Mouse (Mus musculus): ENCODE measurements around the gene Ttyh2. TPM values are rescaled to one million over a fixed set of nuclear protein-coding genes. Genes with fewer than 3 reads are reported as not detected.

Ttyh2 gene
- 100 to 1,000 TPM in 1 of 2 experiments, 10 to 100 TPM in 1; 70.3 to 115 TPM for total RNA-seq (2021)
- 135 and 182 TPM in 2 replicates for polyA plus RNA-seq (2012; rRNA removed)
- long read RNA-seq, transcript Ttyh2-201 (14 exons, 3,486 nt) = major isoform, 10 of 41 reads
- long read RNA-seq, partial matches to known transcripts = 30 of 41 reads
- long read RNA-seq, other reads (novel, unspliced or antisense) = 1 of 41 reads

DNA sequence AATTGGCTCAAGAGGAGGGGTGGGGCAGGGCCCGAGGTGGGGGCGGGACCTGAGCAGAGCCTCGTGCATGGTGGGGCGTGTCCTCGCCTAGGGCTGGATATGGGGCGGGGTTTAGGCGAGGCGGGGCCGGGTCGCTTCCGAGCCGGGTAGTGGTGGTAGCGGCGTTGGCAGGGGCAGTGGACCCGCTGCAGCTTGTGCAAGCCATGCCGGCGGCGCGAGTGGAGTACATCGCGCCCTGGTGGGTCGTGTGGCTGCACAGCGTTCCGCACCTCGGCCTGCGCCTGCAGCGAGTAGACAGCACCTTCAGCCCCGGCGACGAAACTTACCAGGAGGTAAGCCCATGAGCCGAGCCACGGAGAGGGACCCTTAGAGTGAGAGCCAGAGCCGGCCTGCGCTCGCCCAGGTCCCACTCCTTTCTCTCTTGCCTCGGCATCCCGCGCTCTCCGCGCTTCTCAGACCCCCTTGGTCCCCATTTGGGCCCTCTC lies at the start of gene Ttyh2:
Ttyh2 (plus strand) TSS at position 91 of the 485 bp plus-strand sequence.
- DNase-seq = peak; percentile 96

DNA sequence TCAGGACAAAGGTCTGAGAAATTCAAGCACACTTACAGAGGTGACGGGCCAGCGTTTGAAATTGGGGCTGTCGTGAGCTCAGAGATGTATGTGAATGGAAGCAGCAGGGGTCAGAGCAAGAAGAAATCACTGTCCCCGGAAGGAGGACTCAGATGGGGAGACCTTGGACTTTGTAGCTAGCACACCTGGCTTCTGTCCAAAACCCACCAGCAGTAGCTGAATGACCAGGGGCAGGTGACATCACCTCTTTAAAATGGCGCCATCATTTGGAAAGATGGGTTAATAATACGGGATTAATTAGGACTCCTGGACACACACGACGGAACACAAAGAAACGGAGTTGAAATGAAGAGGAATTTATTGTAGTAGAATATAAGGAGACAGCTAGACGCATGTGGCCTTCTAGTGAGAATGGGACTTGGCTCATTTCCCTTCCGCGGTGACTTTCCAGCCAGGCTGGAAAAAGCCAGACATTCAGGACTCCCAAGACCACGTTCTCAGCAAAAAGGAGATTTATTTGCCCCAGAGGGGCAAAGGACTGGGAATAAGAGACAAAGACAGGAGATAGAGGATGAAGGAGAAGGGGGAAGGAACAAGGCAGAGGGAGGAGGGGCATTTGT lies 49.0 kb upstream of the Ttyh2 start:
- DNase-seq = peak; percentile 71

DNA sequence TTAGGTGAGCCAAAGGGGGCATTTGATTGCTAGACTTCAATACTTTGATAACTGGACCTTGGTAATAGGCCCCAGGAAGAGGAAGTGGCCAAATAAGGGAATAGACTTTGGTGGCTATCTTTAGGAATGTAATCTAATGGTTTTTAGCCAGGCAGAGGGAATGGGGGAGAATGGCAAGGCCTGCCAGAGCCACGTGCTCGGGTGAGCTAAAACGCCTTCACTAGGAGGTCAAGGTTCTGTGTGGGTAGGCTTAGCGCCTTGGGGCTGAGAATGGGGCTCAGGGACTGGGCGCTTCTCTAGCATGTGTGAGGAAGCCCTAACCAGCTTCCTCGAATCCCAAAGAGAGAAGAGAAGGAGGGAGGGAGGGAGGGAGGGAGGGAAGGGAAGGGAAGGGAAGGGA lies 48.2 kb upstream of the Ttyh2 start:
- DNase-seq = peak; percentile 69

DNA sequence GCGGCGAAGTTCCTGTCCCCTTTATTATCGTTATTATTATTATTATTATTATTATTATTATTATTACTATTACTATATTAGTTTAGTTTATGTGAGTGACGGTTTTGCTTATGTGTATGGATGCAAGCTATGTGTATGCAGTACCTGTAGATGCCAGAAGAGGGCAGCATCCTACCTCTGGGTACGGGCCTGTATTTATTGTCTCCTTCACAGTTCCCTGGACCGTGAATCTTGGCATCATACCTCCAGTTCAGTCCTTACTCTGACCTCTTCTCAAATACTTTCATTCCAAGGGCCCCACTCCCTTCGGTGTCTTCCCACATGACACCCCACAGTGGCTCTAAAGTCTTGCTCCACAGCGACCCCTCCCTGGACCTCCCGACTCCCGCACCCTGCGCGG lies 47.2 kb upstream of the Ttyh2 start:
- DNase-seq = no peak

DNA sequence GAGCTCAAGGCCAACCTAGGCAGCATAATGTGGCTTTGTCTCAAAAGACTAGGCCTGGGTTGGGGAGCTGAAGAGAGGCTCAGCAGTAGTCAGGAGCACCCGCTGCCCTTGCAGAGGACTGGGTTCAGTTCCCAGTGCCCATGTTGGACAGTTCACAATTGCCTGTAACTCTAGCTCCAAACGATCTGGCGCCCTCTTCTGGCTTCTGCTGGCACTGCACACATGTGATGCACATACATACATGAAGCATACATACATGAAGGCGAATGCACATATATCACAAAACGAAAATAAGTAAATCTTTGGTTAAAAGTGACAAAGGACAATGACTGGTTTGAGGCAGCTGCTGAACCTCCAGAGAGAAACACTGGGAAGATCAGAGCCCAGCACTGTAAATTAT lies 45.2 kb upstream of the Ttyh2 start:
- DNase-seq = no peak

DNA sequence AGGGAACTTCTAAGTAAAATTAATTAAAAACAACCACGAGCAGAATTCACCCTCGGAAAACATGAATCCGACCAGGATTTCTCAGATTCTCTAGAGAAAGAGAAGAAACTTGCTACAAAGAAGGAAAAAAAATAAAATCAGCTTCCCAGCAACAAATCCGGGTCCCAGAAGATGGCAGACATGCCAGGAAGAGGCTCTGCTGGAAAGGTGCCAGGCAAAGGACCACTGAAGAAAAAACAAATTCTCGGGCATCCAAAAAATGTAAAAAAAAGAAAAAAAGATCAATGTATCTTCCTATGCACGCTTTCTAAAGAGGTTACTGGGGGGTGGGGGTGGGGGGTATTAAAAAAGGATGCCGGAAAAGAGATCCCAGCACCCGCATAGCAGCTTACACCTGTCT lies 43.0 kb upstream of the Ttyh2 start:
- no peak for DNase-seq

DNA sequence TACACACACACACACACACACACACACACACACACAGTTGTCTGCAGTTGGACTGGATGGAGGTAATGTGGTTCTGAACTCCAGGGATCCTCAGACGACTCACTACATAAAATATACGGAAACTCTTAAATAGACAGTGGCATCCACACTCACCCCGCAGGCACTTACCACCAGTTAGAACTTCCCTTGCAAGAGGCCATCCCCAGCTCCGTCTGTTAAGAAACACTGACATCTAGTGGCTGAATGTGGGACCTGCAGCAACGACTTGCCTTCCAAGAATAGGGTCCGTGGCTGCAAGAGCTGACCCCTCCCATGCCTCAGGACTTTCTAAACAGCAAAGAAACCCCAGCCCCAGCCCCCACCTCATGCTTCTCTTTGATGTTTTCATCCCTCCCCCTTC lies 38.9 kb upstream of the Ttyh2 start:
- DNase-seq = peak; percentile 73

DNA sequence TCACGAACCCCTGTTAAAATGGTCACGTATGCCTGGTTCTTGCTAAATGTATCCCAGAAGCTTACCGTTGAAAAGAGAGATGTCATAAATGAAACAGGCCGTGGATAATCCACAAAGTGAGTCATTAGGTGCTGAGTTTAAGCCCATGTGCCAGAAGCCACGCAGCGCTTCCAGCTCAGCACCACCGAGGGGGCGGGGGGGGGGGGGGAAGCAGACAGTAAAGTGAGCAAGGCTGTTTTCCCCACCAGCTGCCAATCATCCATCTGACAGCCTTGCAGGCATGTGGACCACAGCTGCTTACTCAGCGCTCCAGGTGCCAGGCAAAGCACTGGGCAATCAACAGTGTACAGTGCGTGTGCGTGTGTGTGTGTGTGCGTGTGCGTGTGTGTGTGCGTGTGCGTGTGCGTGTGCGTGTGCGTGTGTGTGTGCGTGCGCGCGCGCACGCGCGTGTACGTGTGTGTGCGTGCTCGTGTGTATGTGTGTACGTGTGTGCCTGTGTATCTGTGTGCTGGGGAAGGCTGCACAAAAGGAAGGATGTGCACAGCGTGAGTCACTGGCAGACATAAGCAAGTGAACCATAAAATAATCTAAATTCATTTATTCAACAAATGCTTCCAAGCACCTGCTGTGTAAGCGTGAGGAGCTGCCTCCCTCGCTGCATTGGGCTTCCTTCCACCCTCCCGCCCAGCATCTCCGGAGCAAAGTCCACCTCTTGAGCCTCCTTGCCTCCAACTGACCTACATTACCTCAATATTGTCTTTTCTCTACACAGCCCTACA lies 38.3 kb upstream of the Ttyh2 start:
- DNase-seq = no peak

DNA sequence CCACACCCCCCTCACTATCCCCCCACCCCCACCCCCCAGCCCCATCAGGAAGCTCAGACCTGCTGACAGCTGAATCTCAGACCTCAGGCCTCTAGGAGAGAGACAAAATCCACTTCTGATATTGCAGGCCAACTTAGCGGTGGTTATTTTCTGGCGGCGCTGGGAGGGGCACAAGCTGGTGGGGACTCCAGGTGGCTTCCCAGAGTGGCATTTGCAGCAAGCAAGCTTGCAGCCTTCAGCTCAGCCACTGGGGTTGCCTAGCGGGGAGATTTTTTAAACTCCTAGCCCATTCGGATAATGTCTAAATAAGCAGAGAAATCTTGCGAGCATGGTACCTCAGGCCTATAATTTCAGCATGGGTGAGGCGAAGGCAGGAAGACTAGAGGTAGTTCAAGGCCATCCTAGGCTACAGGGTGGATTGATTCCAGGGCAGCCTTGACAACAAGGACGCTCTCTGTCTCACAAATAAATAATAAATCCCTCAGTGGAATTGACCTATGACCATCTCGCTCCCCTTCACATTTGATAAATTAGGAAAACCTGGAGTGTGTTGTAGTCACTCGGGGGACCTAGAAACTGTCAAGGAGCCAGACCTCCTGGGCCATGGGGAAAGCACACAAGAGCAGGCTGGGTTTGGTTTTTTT lies 36.5 kb upstream of the Ttyh2 start:
- DNase-seq = peak; percentile 67

DNA sequence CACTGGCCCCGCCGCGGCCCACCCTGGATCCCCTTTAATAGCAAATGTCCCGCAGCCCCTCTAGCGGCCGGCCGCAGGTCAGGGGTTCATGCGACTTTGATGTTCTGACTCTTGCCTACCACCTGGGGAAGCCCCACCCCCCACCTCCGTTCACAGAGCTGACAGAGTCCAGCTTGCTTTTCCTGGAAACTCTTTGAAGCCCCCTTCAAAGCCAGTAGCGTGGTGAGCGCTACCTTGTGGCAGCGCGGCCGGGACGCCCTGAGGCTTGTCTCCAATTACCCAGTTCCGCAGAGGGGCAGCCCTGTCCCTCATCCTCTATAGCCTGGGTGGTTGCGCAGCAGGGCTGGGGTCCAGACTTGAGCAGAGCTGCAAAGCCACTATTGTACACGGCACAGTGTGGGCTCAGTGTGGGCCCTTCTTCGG lies 35.5 kb upstream of the Ttyh2 start:
- no peak for DNase-seq

DNA sequence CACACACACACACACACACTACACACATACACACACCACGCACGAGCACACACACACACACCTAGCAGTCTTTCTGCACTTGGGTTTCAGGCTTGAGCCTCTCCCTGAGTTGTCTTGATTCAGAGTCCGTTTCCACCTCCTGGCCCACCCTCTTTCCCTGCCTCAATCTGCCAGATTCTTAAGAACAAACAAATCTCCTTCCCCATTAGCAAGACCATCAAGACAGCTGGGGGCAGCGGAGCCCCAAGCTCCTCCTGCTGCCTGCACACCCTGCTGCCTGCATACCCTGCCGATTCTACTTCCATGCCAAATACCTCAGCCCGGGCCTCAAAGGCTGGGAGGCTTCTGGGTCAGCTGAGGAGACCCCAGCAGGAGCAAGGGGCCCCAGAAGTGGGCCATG lies 34.6 kb upstream of the Ttyh2 start:
- no peak for DNase-seq

DNA sequence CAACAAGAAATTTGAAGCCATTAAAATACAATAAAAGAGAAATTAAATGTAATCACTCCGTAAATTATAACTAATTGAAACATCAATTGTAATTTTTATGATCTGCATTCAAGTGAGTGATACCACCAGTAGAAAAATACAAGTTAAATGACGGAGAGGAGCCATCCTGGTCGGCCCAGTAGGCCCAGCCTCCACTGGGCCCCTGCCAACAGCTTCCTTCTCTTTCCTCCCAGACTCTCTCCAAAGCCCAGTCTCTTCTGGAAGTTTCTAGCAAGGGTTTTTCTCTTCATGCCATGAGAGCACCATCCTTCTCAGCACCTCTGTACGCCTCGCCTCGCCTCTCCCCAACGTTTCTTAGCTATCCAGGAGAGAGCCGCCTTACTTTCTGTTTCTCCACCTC lies 34.1 kb upstream of the Ttyh2 start:
- DNase-seq = no peak

DNA sequence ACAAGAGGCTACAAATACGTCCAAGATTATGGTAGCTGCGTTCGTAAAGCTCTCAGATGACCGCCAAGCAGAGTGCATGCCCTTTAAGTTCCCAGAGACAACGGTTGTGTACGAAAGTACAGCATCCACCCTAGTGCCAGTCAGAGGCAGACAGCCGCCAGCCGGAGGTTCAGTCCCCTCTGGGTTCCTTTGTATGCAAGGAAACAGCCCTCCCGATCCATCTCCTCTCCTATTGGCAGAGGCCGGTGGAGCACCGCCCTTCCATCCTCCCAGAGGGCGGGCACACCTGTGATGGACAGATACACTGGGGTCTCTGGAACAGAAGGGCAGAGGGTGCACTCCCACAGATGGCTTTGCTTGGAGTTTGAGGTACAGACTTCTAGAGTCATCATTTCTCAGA lies 33.0 kb upstream of the Ttyh2 start:
- no peak for DNase-seq

DNA sequence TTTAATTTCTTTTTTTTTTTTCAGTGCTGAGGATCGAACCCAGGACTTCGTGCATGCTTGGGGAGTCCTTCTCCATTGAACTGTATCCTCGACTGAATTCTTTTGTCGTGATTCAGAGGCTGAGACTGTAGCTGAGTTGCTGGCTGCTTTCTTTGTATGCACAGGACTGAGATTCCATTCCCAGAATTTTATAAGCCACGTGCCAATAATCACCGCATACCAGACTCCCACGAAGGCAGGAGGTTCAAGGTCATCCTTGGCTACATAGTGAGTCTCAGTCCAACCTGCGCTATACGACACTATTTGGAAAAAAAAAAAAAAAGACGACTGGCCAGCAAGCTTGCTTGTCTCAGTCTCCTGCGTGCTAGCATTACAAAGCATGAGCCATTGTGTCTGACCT lies 32.3 kb upstream of the Ttyh2 start:
- DNase-seq = no peak

DNA sequence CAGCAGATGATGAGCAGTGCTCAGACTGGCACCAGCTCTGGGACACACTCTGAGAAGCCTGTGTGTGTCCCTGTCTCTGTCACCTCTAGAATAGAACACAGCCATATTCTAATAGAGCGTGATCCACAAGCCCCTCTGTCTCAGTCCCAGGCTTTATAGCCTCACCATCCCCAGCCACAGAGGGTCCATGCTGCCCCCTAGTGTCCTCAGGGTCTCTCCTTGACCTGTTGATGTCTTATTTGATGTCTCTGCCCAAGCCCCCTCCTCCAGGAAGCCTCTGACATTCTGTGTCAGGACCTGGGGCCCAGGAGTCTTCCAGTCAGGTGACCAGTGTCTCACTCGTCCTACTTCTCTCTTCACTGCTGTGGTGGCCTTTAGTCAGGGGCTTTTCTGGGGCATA lies 31.1 kb upstream of the Ttyh2 start:
- no peak for DNase-seq

DNA sequence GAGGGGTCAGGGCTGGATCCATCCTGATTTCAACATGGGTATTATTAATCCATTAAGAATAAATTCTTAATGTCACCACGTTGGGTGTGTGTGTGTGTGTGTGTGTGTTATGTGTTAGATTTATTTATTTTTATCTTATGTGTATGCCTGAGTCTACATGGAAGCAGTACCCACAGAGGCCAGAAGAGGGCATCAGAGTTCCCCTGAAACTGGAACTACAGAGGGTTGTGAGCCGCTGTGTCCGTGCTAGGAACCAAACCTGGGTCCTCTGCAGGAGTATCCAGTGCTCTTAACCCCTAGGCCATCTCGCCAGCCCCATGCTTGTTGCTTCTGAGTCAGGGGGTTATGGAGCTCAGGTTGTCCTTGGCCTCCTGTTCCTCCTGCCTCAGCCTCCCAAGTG lies 25.7 kb upstream of the Ttyh2 start:
- no peak for DNase-seq

DNA sequence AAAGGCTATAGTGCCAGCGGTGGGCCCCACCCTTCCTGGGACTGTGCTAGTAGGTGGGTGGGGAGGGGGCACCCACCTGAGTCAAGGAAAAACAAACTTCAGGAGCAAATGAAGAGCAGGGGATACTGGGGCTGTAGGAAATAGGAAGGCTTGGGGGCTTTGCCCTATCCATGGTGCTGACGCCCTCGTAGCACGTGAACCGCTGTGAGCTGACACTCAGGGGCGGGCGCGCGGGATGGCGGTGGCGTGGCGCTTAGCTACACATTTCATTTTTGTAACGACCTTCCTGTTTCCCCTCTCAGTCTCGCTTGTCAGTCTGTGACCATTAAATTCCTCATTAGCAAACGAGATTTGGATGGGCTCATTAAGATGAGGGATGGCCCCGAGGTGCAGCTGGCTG lies 22.7 kb upstream of the Ttyh2 start:
- DNase-seq = no peak

DNA sequence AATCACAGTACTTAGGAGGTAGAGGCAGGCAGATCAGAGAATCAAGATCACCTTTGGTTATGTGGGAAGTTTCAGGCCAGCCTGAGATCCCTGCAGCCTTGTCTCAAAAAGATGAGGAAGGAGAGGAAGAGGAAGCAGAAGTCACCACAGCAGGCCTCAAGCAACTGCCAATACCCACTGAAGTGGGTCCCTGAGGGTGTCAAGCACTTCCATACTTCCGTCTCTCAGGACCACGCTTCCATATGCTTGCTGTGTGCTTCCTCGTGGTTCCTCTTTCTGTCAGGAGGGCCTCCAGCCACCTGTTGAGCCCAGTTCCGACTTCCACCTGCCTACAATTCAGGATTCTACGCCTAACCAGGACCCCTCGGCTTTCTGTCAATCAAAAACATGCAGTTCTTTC lies 21.6 kb upstream of the Ttyh2 start:
- DNase-seq = no peak

DNA sequence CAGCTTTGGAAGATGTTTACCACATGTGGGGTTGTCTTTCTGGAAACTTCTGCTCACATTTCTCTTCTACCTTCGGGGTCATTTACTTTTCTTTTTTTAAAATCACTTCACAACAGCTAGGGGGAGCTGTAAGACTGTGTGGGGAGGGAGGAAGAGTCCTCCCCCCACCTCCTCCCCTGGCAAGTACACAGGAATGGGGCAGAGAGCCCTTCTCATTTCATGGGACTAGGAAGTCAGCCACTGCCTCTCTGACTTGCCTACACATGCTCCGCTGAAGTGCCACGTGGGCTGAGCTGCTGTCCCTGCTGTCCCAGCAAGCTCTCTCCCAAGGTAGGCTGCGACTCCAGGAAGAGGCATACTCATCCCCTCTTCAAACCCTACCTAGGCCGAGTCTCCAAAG lies 20.7 kb upstream of the Ttyh2 start:
- no peak for DNase-seq

DNA sequence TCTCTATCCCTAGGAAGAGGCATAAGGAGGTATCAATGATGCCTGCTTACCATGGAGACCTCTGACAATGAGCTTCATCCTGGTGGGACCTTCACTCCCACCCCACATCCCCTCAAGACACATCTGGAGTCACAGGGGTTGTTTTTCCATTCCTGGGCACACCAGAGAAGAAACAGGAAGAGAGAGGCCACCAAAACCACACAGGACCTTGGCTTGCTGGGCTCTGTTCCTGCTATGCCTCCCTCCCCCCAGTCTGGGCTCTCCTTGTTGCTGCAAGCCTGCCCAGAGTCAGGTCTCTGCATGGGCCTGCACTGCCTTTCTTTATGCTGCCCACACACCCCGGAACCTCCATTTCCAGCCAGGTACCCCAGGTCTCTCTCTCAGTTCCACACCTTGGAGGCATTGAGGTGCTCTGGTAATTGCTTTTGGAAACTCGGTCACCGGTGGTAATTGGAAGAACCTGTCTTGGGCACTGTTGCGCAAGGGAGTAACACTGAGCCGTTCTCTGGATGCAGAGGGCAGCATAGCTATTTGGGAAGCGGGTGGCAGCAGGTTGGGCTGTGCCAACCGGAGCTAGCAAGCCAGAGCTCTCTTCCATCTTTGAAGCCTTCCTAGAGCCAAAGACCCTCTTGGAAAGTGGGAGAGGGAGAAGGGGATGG lies 19.8 kb upstream of the Ttyh2 start:
- DNase-seq = no peak

DNA sequence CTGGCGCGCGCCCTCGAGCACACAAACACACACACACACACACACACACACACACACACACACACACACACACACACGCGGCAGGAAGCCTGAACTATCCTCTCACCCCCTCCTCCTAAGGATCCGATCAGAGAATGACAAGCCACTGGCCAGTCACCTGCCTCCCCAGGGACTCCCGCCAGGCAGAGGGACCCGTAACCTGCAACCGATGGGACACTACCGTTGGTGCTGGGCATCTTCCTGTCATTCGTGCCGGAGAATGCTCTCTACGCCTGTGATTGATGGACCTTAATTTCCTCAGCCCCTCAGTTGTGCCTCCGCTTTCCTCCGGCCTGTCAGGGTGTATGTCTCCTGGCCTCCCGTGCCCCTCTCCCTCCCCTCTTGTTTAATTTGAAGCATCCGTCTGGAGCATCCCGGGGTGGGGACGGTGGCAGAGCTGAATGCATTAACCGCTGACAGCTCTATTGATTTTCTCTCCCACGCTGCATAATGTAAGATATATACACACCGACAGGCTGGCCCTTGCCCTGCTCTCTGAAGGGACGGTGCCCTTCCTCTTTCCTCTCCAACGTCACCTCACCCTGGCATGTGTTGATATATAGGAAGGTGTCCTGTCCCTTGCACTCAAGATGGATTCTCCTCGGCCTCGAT lies 18.1 kb upstream of the Ttyh2 start:
- DNase-seq = no peak

DNA sequence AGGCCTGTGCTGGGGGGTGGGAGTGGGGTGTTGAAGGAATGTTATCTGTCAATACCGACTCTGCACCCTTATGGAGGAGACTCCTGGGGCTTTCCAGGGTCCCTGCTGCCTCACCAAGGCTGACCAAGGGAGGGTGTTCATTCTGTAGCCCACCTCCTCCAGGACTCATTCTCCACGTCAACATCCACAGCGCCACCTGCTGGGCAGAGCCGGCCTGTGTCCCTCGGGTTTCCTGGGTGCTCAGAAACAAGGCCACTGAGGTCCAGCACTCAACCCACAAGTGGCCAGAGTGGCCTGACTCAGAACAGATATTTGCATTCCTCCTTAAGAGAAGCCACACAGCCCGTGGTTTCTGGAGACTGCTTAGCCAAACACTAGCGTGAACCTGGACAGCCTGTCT lies 17.5 kb upstream of the Ttyh2 start:
- peak; percentile 62 for DNase-seq
